Mouse (Mus musculus) heart, embryonic 14.5 days (tissue): Measurements from ENCODE around the gene 2810006K23Rik. TPM values are rescaled to one million over a fixed set of nuclear protein-coding genes. Genes with fewer than 3 reads are reported as not detected.
"Not testable (repeated sequence)": the region's sequence is repeated elsewhere in the genome, so short reads cannot be mapped to it uniquely, and the experiment has no call there.

Experiments
- ATAC-seq: fragments of 200-750 bp; cut with Nextera tagmentation; 2 replicates; pipeline ENCODE4 v1.8.0; 2017; ENCODE audit warnings: low read depth, moderate TSS enrichment; ENCODE audit not compliant: insufficient number of reproducible peaks, insufficient read depth, low FRiP score
- H3K27ac ChIP-seq, 2 experiments: fragments of 200-500 bp in 1 of 2; fragments of 300-500 bp in 1 of 2; sonication (generic) in 1 of 2; replicated peaks in 1 of 2; 2 replicates each; pipeline ENCODE4 v1.5.1; 2012 to 2014; ENCODE audit warnings: low read depth in 2 of 2, low read length in 2 of 2, control low read depth in 1 of 2, mild to moderate bottlenecking in 1 of 2, mixed read lengths in 1 of 2; ENCODE audit not compliant: control insufficient read depth in 1 of 2, insufficient read depth in 1 of 2
- H3K27me3 ChIP-seq: fragments of 300-500 bp; sonication (generic); 2 replicates; pipeline ENCODE4 v1.6.1; 2014; ENCODE audit warnings: mild to moderate bottlenecking, low read length, control low read depth; ENCODE audit not compliant: control insufficient read depth, insufficient read depth
- H3K36me3 ChIP-seq: fragments of 300-500 bp; sonication (generic); 2 replicates; pipeline ENCODE4 v1.6.1; 2014; ENCODE audit warnings: mild to moderate bottlenecking, control low read depth, low read length, mixed read lengths; ENCODE audit not compliant: control insufficient read depth, insufficient read depth
- H3K4me1 ChIP-seq, 2 experiments: fragments of 200-500 bp in 1 of 2; fragments of 300-500 bp in 1 of 2; sonication (generic) in 1 of 2; 2 replicates each; pipeline ENCODE4 v1.6.1; 2012 to 2014; ENCODE audit warnings: low read length in 2 of 2, control low read depth in 1 of 2, mixed read lengths in 1 of 2; ENCODE audit not compliant: control insufficient read depth in 2 of 2, insufficient read depth in 2 of 2
- H3K4me2 ChIP-seq: fragments of 300-500 bp; sonication (generic); 2 replicates; pipeline ENCODE4 v1.6.1; 2014; ENCODE audit warnings: mild to moderate bottlenecking, low read length
- H3K4me3 ChIP-seq, 2 experiments: fragments of 200-500 bp in 1 of 2; fragments of 300-500 bp in 1 of 2; sonication (generic) in 1 of 2; 2 replicates each; pipeline ENCODE4 v1.5.1; 2012 to 2014; ENCODE audit warnings: low read length in 2 of 2, mild to moderate bottlenecking in 2 of 2, control low read depth in 1 of 2, low read depth in 1 of 2, moderate library complexity in 1 of 2; ENCODE audit not compliant: control insufficient read depth in 1 of 2, insufficient read depth in 1 of 2
- H3K9ac ChIP-seq: fragments of 300-500 bp; sonication (generic); 2 replicates; pipeline ENCODE4 v1.6.1; 2014; ENCODE audit warnings: mild to moderate bottlenecking, low read length
- H3K9me3 ChIP-seq: fragments of 300-500 bp; sonication (generic); 2 replicates; pipeline ENCODE4 v1.6.1; 2016; ENCODE audit warnings: low read length, control low read depth; ENCODE audit not compliant: control insufficient read depth
- WGBS: fragments of 180-500 bp; shearing (Covaris S2); extraction: QIAGEN DNeasy Blood & Tissue Kit; methylation state at CpG from one replicate; pipeline ENCODE4 v1.1.7; 2014; 5-methylcytosine and 5-hydroxymethylcytosine counted together
- polyA plus RNA-seq: library from polyadenylated mRNA; unstranded; fragments of >200 nt; fragmentation: Nextera tagmentation; extraction: Ambion mirVana; gene quantifications from 2 replicates; pipeline ENCODE4 v1.2.1, GENCODE M21; 2014

The 2810006K23Rik gene
- polyA plus RNA-seq, 1 experiment from 2014 or later, result 14.3 TPM

GRCm38 (mm10) chr5:124353726-124354547 lies 26.0 kb downstream of the 2810006K23Rik start:
- WGBS, result 0% methylated on average over 77 of the region's 132 CpGs
- Histone ChIP-seq H3K36me3 (peaks cover 13% of the 10 kb centered on the region), H3K27me3 (no peaks in the 10 kb centered on the region), H3K9ac (peak overlapping the region; percentile 100), H3K9me3 (no peaks in the 10 kb centered on the region), H3K4me2 (peak overlapping the region; percentile 98), H3K27ac (peak overlapping the region; percentile 94 to 98), H3K4me3 (peak overlapping the region; percentile 85 to 93), H3K4me1 (peaks cover 17 to 21% of the 10 kb centered on the region in 2 experiments)
- no peak for ATAC-seq

GRCm38 (mm10) chr5:124354574-124355424 lies 26.9 kb downstream of the 2810006K23Rik start:
- Histone ChIP-seq H3K4me2 (peak overlapping the region; percentile 66), H3K9me3 (no peaks in the 10 kb centered on the region), H3K27me3 (no peaks in the 10 kb centered on the region), H3K4me3 (peak overlapping the region; percentile 85 to 93), H3K9ac (peak overlapping the region; percentile 100), H3K27ac (peak overlapping the region; percentile 38 to 98; a peak in 3 of 4 replicates), H3K36me3 (peaks cover 4% of the 10 kb centered on the region), H3K4me1 (peaks cover 17 to 21% of the 10 kb centered on the region in 2 experiments)
- WGBS, result under 1% methylated on average over 30 of the region's 60 CpGs
- peak; percentile 31; the same call in 1 of the 2 replicates for ATAC-seq

- H3K4me1 ChIP-seq, result peaks cover 17% of the 10 kb centered on the region in 2 experiments
- peak overlapping the region in 1 of 2 experiments; percentile 93; a peak in 2 of 4 replicates for H3K4me3 ChIP-seq
- WGBS, result 4% methylated on average over 12 of the region's 12 CpGs
- H3K9me3 ChIP-seq, result no peaks in the 10 kb centered on the region
- no peaks in the 10 kb centered on the region for H3K36me3 ChIP-seq
- H3K9ac ChIP-seq, result peak overlapping the region; percentile 100; the same call in 1 of the 2 replicates
- H3K27ac ChIP-seq, result no peak overlapping the region
- H3K4me2 ChIP-seq, result peak overlapping the region; percentile 66
- no peak for ATAC-seq
- no peaks in the 10 kb centered on the region for H3K27me3 ChIP-seq
Measured at GRCm38 (mm10) chr5:124355425-124355959, 27.6 kb downstream of the 2810006K23Rik start.

- Histone ChIP-seq H3K27ac (no peak overlapping the region), H3K36me3 (no peaks in the 10 kb centered on the region), H3K4me1 (peaks cover 5 to 7% of the 10 kb centered on the region in 2 experiments), H3K4me2 (no peak overlapping the region), H3K4me3 (no peak overlapping the region), H3K9ac (no peak overlapping the region), H3K9me3 (no peaks in the 10 kb centered on the region), H3K27me3 (no peaks in the 10 kb centered on the region)
- no peak for ATAC-seq
- WGBS, result 46% methylated on average over 3 of the region's 3 CpGs
Measured at GRCm38 (mm10) chr5:124356695-124357094, 28.8 kb downstream of the 2810006K23Rik start.

GRCm38 (mm10) chr5:124359641-124360040 lies 31.8 kb downstream of the 2810006K23Rik start:
- Histone ChIP-seq H3K4me3 (no peak overlapping the region), H3K27ac (no peak overlapping the region), H3K4me2 (no peak overlapping the region), H3K9ac (no peak overlapping the region), H3K27me3 (no peaks in the 10 kb centered on the region), H3K36me3 (no peaks in the 10 kb centered on the region), H3K4me1 (0 out of 4 replicates have a peak, but pooled peaks cover 0 to 2% of the 10 kb centered on the region in 2 experiments), H3K9me3 (no peaks in the 10 kb centered on the region)
- no peak for ATAC-seq
- WGBS, result 86% methylated on average over 2 of the region's 2 CpGs

GRCm38 (mm10) chr5:124362982-124363381 lies 35.1 kb downstream of the 2810006K23Rik start, which contains the start of gene Cdk2ap1:
Gene Cdk2ap1 (minus strand): TSS chr5:124363082.
- not testable (repeated sequence) for H3K4me2 ChIP-seq, H3K27me3 ChIP-seq, ATAC-seq, H3K36me3 ChIP-seq, H3K4me1 ChIP-seq, H3K9ac ChIP-seq, H3K27ac ChIP-seq, H3K4me3 ChIP-seq, H3K9me3 ChIP-seq
- 93% methylated on average over 5 of the region's 5 CpGs for WGBS

GRCm38 (mm10) chr5:124364173-124364918 lies 36.5 kb downstream of the 2810006K23Rik start:
- Histone ChIP-seq H3K9me3 (no peaks in the 10 kb centered on the region), H3K36me3 (peaks cover 14% of the 10 kb centered on the region), H3K4me3 (no peak overlapping the region), H3K4me2 (no peak overlapping the region), H3K9ac (no peak overlapping the region), H3K27ac (no peak overlapping the region), H3K27me3 (no peaks in the 10 kb centered on the region), H3K4me1 (no peaks in the 10 kb centered on the region)
- WGBS, result 87% methylated on average over 6 of the region's 6 CpGs
- no peak for ATAC-seq
